Mouse (Mus musculus) brain, embryonic 14.5 days (tissue): ENCODE data around the gene Car14. TPM values are rescaled to one million over a fixed set of nuclear protein-coding genes. Genes with fewer than 3 reads are reported as not detected.
"Not testable (repeated sequence)": the region's sequence is repeated elsewhere in the genome, so short reads cannot be mapped to it uniquely, and the experiment has no call there.

ENCODE experiments used
- DNase-seq: peaks from one replicate; pipeline ENCODE4 v3.0.0-alpha.2; 2011; ENCODE audit warnings: low read depth
- CTCF ChIP-seq: fragments of 200-500 bp; IDR thresholded peaks from 2 replicates; pipeline ENCODE4 v1.5.1; 2012; ENCODE audit warnings: inconsistent platforms, mild to moderate bottlenecking, moderate library complexity, borderline replicate concordance; ENCODE audit not compliant: insufficient read depth, insufficient read length; ENCODE audit errors: extremely low read depth
- POLR2A ChIP-seq: fragments of 200-500 bp; IDR thresholded peaks from 2 replicates; pipeline ENCODE4 v1.6.1; 2012; ENCODE audit warnings: mild to moderate bottlenecking, inconsistent platforms, borderline replicate concordance; ENCODE audit not compliant: poor library complexity, insufficient read depth, insufficient read length, severe bottlenecking; ENCODE audit errors: extremely low read depth
- polyA plus RNA-seq: library from polyadenylated mRNA; depleted of rRNA; stranded (reverse); fragments of >200 nt; gene quantifications from 2 replicates; pipeline ENCODE4 v1.2.3, GENCODE M21; 2012

Gene Car14
- polyA plus RNA-seq, 1 experiment = 8.6 TPM

DNA sequence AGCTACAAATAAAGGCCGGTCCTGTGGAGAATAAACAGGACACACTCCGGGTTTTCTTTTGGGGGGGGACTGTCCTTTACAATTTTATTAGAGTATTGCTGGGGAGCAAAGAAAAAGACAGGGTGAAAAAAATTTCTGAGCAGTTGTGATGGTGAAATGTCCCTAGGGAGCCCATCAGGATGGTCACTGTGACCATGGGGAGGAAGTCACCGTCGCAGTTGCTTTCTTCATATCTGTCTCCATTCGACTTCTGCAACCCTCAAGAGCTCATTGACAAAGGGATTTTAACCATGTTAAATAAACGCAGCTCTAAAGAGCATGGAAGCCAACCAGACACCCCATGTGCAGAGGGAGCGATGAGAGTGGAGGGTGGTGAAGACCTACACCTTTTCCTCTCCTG lies 12.3 kb upstream of the Car14 start:
- DNase-seq = no peak
- TF ChIP-seq POLR2A (no peak), CTCF (no peak)

DNA sequence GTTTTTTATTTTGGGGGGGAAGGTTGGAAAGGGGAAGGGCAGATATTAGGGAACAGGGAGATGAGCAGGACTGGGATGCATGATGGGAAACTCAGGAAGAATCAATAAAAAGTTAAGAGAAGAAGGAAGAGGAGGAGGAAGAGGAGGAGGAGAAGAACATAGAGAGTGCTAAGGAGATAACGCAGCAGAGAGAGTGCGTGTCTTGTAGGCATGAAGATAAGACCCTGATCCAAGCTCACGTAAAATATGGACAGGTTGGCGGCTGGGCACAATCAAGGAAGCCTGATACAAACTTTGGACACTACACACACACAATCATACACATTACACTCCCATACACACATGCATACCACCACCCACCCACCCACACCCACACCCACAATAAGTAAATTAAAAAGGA lies 10.2 kb upstream of the Car14 start:
- no peak for TF ChIP-seq CTCF
- no peak for TF ChIP-seq POLR2A
- no peak for DNase-seq

DNA sequence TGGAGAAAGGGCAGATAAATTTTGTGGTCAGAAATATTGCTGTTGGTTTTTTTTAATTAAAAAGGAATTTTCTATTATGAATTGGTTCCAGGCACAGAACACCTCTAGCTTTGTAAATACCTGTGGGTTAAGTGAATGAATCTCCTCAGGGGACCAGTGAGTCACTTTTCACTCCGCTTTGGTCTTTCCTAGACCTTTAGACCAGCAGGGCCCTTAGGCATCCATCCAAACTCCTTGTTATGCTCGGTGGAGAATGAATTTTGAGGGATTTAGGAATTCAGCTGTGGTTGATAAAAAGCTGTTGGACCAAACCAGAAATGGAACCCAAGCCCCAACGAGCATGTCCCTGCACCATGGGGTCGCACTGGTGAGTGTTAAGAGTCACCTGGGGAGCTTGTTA lies 3.1 kb upstream of the Car14 start:
- no peak for TF ChIP-seq CTCF
- TF ChIP-seq POLR2A = no peak
- no peak for DNase-seq

DNA sequence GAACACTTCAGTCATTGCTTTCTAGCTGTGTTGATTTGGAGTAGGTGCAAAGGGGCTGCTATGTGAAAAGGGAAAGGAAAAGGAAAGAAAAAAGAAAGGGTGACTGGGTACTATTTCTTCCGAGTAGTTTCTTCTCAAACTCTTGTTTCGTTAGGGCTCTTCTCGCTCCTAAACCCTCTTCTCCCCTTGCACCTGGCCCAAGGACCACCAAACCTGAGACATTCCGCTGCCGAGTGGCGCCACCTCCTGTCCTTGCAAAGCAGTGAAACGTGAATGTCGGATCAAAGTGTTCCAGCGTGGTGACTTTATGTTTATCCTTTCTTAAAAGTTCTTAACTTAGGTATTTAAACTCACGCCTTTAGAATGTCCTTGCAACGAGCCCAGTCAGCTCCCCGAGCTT lies 2.4 kb upstream of the Car14 start:
- DNase-seq = peak; percentile 70
- no peak for TF ChIP-seq POLR2A
- peak; percentile 86 for TF ChIP-seq CTCF

DNA sequence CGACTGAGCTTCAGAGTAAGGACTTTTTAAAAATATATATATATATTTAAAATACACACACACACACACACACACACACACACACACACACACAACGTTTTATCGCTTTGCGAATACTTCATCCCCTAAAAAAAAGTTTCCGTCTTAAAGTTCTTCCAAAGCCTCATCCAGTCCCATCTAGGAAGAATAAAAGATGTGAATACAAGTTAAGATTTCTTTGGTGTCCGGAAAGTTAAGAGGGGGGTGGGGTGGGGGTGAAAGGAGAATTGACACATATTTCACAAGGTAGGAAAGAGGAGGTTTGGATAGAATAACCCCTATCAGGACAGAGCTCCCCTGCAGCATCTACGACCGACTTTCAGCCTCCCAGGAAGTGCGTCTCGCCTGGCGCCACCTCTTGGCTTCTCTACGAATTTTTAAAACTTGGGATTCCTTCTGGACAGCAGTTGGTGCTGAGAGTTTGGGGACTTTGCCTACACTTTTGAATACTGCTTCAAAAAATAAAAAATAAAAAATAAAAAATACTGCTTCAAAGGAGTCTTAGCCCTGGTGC lies 1.5 kb upstream of the Car14 start:
- DNase-seq = peak; percentile 73
- no peak for TF ChIP-seq POLR2A
- peak; percentile 66 for TF ChIP-seq CTCF

DNA sequence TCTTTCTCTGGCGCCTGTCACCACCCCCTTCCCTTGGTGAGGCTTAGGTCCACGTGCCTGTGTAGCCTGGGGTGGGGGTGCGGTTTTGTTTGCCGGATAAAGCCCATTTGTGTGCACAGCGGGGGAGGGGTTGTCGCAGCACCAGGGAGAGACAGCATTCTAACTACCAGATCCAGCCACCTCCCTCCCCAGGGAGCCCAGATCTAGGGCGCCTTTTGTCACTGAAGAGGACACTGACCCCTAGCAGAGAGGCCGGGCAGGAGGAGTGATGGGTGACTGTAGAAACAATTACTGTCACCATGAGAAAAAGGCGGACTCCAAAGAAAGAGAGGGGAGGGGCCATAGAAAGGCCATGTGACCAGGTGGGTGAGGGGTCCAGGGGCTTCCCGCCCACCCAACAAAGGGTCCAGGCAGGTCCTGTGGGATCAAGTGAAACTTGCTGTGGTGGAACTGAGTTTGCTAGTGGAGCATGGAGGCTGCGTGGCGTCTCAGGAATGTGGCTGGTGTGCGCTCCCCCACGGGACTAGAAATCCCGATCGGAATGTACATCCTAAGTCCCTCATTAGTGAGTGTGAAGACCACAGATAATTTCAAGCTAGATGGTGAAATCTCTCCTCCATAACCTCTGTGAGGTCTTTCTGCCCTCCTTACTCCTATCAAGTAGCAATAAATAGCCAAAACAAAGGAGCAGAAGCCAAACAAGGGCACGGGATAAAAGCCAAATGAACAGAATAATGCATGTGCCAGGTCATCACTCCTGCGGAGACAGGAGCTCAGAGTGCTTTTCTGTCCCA lies 852 bp upstream of the Car14 start:
- no peak for TF ChIP-seq CTCF
- no peak for TF ChIP-seq POLR2A
- peak; percentile 76 for DNase-seq

DNA sequence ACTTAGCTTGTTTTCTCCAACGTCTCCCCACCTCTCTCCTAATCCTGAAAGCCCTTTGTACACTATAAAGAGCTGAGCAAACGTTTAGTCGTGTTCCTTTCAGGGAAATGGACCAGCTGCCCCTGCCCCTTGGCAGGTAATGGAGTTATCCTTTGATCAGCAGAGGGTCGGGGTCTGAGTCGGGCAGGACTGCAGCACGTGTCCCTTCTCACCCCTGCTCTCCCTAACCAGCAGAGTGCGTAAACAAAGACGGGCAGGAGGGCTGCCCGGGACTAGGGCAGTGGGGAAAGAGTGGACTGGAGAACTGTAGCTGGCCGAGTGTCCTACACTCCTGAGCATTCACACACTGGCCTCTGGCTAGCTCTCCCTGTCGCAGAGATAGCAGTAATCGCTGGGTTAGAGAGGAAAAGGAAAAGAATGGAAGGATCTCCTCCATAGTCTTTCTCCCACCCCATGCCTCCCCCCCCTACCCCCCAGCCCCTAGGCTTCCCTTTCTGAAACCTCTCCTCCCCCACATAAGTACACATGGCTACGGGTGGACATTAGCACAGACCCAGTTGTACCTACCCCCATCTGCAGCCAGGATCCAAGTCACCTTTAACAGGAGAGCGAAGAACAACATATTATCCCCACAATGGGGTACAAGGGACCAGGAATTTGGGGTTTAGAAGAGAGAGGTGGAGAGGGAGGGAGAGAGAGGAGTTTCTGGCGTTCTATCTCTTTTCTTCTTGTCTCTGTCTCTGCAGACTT lies 563 bp downstream of the Car14 start:
- TF ChIP-seq POLR2A = no peak
- no peak for TF ChIP-seq CTCF
- peak; percentile 20 for DNase-seq

DNA sequence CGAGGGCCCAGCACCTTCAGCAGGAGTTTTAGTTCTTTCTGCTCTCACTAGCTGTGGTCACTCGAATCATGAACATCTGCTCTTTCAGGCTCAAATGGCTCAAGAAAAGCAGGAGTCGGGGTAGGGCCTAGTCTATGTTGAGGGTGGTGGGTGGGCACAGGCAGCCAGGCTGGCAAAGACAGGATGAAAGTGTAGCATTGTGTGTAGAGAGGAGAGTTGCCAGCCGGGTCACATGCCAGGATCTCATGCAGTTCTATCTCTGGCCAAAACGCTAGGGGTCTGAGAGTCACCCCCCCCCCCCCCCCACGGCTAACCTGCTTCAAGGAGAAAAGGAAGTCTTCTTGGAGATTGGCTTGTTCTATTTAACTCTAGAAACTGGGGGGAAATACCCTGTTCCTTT lies 1.8 kb downstream of the Car14 start:
- no peak for TF ChIP-seq POLR2A
- TF ChIP-seq CTCF = no peak
- peak; percentile 25 for DNase-seq

DNA sequence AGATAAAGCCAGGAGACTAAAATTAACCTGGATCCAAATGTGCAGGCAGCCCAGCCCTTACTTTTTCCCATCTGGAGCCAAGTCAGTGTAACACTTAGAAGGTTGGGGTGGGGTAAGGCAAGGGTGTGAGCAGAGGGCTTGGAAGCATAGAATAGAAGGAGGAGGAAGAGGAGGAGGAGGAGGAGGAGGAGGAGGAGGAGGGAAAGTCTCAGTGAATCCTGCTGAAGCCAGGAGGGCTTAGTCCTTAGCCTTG lies 2.2 kb downstream of the Car14 start:
- DNase-seq = no peak
- TF ChIP-seq CTCF = no peak
- no peak for TF ChIP-seq POLR2A

DNA sequence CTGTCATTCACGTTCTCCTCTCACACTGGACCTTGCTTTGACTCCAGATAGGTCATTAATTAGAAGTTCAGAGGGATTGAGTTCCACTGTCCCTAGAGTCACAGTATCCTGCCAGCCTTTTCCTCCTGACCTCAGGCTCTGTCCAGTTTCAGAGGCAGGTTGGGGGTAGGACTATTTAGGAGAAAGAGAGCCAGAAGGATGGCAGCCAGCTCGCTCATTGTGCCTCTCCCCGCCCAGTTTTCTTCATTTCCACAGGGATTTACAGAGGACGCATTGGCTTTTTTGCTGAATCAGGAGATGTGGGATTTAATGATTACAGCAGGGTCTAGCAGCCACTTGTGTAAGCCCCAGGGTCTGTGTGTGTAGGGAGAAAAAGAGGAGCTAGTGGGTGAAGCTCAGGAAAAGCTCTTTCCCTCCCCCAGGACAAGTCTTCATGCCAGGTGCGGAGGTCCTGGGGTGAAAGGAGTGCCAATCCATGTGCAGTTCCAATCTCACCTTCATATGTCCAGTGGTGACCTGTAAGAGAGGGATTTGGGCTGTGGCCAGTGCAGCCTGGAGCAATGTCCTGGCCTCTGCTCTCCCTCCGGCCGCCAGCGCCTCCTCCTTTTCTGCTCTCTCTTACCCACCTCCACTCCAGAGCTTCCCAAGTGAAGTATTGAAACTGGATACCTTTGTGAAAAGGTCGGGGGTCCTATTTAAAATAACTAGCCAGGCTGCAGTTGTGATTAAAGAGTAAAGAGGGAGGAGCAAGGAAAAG lies 2.7 kb downstream of the Car14 start:
- no peak for TF ChIP-seq CTCF
- TF ChIP-seq POLR2A = no peak
- DNase-seq = peak; percentile 13

DNA sequence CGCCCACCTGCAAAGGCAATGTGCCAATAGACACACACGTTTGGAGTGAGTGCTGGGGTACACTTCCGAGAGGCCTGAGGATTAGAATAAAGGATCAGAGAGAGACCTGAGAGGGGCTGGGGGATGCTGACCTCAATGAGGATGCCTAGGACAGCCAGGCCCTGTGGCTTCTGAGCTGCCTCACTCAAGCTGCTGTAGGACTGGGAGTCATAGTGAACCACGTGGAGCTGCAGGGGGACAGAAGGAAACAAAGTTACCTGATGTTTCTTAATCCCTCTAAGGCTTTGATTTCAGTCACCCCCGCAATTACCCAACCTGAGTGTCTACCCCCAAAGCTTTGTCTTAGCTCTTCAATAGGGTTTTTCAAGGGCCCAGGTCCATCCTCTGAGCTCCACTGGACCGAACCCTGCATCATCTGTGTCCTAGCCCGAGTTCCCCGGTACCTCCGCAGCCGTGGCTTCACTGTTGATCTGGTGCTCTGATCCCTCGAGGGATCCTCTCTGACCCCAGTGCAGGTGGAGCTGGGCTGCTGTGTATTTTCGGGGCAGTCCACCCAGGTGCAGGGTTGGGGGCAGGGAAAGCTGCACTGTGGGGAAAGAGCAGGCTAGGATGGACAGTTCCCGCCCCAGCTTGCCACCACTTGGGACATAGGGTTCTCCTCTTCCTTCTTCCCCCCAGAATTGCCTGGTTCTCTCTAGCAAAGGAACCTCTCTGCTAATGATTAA lies 4.5 kb downstream of the Car14 start:
- TF ChIP-seq CTCF (no peak), POLR2A (no peak)
- DNase-seq = no peak

DNA sequence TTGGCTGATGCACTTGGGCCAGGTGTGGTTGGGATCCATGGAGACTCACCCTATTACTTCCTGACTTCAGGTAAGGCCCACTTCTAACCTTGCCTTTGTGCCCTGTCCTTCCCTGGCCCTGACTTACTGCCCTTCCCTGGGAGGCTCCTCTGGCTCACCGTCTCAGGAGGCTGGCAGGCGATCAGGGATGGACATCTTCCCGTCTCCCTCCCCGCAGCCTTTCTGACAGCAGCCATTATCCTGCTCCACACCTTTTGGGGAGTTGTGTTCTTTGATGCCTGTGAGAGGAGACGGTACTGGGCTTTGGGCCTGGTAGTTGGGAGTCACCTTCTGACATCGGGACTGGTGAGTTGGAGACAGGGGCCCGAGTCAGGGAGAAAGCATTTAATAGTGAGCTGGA lies 9.0 kb downstream of the Car14 start:
- DNase-seq = not testable (repeated sequence)
